Mouse (Mus musculus) gastrocnemius, adult 18-20 months (tissue): ENCODE measurements around the gene Lpgat1. TPM values are rescaled to one million over a fixed set of nuclear protein-coding genes. Genes with fewer than 3 reads are reported as not detected.

ENCODE experiments used
- DNase-seq: peaks from one replicate; pipeline ENCODE4 v3.0.0; 2021; ENCODE audit warnings: low spot score
- long read RNA-seq, 2 experiments: library from polyadenylated mRNA; stranded (forward); transcript quantifications; one replicate each; pipeline ENCODE4 v2.0.0; 2021
- total RNA-seq, 2 experiments: library from RNA; stranded (reverse); gene quantifications; 2 replicates each; pipeline ENCODE4 v1.2.3; 2021

Lpgat1 gene
- total RNA-seq, result 10 to 100 TPM; 22.0 to 33.1 TPM
- long read RNA-seq, experiment 1, partial matches to known transcripts, result 0 of 6 reads
- long read RNA-seq, experiment 1, other reads (novel, unspliced or antisense), result 4 of 6 reads
- long read RNA-seq, experiment 2, full-length matches to known transcripts, result 1 of 9 reads
- long read RNA-seq, experiment 2, partial matches to known transcripts, result 0 of 9 reads
- long read RNA-seq, experiment 2, other reads (novel, unspliced or antisense), result 8 of 9 reads

DNA sequence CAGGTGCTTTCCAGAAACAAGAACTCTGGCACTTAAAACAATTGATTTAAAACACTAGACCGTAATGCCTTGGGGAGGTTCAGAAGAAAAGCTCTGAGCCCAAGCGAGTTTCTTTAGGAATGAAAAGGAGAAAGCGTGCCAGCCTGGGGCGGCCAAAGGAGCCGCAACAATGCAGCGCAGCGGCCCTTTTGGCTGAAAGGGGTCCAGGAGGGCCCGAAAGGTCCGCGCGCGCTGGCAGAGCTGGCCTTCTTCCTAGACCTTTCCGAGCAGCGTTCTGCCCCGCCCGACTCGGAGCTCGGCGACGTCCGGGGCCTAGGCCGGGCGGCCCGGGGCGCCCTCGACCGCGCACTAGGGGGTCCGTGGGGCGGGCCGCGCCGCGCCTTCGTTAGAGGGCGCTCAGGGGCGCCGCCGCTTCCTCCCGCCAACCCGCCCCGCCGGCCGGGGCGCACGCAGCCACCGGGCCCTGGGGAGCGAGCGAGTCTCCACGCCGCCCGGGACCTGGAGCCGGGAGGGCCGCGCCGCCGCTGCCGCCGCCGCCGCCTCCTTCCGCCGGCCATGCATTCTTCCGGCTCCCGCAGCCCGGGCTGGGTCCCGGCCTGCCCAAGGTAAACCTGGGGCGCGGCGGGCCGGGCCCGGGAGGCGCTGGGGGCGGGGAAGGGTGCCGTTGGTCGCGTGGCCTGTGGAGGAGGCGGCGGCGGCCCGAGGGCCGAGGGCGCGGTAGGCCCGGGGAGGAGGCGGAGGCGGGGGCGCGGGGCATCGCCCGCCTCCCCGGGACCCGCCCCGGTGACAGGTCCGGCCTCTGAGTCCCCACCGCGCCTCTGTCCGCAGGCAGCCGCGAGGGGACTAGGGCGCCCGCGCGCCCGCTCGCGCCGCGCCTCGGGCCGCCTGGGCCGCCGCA is at the start of gene Lpgat1:
TSS of gene Lpgat1 (plus strand) at position 234 of the 898 bp plus-strand sequence.
- DNase-seq, result peak; percentile 79

GRCm38 (mm10) chr1:191668030-191668429 is 49.6 kb upstream of the Lpgat1 start:
- DNase-seq, result no peak

DNA sequence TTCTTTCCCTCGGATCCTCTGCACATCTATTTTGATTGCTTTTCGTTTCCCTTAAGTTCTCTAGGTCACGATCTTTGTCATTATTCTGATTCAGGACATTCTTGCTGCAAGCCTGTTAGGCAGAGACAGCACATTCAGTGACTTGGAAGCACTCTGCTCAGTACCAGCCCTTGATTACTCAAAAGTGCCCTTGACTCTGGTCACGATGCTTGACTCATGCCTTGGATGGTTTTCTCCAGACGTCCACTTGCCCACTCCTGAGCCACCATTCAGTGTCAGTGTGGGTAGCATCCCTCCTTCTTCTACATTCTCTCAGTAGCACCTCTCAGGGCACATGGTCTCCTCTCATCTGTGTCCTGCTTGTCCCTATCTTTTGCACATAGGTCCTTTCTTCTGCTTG is 43.6 kb upstream of the Lpgat1 start:
- DNase-seq, result no peak

GRCm38 (mm10) chr1:191681633-191682032 is 36.0 kb upstream of the Lpgat1 start:
- DNase-seq, result no peak

- DNase-seq, result no peak
These were observed 30.1 kb upstream of the Lpgat1 start for GRCm38 (mm10) chr1:191687531-191687930.

GRCm38 (mm10) chr1:191693231-191693630 is 24.4 kb upstream of the Lpgat1 start:
- no peak for DNase-seq

DNA sequence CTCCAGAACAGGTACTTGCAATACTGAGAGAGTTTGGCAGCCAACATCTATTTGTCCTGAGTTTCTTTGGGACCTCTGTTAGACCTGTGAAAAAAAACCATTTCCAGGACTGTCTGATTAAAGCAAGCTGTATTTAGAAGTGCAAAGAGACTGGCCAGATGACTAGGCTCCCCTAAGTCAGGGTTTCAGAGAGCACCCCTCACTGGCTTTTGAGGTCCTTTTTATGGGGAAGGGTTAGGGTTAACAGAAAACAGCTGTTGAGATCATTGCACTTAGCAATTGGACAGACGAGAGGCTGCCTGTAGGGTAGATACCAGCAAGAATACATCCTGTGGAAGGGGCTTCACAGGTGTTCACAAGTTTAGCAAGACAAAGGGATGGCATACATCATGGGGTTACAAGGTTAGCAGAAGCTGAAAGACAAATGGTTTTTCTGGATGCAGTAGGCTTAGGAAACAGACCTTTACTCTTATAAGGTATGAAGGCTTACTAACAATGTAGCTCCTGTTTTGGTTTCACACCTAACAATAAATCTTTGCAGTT is 19.3 kb upstream of the Lpgat1 start:
- no peak for DNase-seq

- DNase-seq, result no peak
These were observed 13.1 kb upstream of the Lpgat1 start for GRCm38 (mm10) chr1:191704535-191704934.

- no peak for DNase-seq
These were observed 11.0 kb upstream of the Lpgat1 start for GRCm38 (mm10) chr1:191706541-191707078.

GRCm38 (mm10) chr1:191709811-191710210 is 7.8 kb upstream of the Lpgat1 start:
- no peak for DNase-seq

GRCm38 (mm10) chr1:191712224-191712838 is 5.3 kb upstream of the Lpgat1 start:
- DNase-seq, result no peak

- DNase-seq, result no peak
These were observed 3.8 kb upstream of the Lpgat1 start for GRCm38 (mm10) chr1:191713813-191714212.

GRCm38 (mm10) chr1:191715150-191715549 is 2.5 kb upstream of the Lpgat1 start:
- no peak for DNase-seq

- no peak for DNase-seq
These were observed 493 bp upstream of the Lpgat1 start for GRCm38 (mm10) chr1:191717141-191717540.

DNA sequence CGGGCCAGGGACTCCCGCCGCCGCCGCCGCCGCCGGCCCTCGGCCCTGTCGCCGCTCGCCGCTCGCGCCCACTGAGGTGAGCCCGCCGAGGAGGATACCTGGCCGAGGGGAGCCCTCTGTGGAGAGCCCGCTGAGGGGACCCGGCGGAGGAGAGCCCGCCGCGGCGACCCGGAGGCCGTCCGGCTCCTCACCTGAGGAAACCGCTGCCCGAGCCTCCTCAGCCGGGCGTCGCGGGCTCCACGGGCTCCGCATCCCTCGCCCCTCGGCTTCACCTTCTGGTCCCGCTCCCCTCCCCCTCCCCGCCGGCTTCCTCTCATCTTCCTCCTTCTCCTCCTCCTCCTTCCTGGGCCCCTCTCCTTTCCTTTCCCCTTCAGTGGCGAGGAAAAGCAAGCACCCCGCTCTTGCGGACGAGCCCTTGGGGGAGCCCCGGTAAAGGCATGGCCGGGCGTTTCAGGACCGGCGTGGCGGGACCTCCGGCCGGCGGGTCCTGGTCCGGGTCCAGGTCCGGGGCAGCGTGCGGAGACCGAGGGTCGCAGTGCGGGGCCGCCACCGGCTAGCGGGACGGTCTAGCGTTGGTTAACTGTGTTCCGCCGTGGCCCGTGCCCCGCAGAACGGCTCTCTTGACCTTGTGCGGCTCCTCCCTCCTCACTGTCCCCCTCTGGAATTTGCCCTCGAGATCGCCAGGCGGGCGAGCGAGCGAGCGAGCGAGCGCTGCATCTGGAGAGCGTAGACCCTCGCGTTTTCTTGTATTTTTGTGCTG is 1.1 kb downstream of the Lpgat1 start:
- DNase-seq, result no peak

DNA sequence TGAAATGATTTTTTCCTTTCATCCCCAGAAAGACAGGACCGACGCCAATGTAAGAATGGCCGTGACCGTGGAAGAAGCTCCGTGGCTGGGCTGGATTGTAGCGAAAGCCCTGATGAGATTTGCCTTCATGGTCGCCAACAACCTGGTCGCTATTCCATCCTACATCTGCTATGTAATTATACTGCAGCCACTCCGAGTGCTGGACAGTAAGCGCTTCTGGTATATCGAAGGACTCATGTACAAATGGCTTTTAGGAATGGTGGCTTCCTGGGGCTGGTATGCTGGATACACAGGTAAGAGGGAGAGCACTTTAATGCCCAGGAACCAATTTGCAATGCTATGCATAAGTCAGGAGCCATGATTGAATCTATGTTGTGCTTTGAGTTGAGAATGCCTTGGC is 1.7 kb downstream of the Lpgat1 start:
- no peak for DNase-seq

DNA sequence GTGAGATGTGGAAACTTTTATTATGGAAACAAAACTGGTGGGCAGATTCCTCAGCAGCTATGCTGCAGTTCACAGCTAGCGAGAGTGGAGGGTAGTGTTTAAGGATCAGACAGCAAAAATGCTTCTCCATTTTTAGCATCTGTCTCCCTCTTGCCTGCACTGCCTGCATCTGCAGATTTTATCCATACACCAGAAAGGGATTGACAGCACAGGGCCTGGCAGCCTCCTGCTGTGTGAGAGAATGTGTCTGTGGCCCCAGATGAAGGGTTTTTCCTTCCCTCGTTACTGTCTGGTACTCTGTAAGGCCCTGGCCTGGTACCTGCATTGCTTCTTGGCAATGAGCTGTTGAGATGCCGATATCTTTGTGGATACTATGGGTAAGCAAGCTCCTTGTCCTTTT is 2.8 kb downstream of the Lpgat1 start:
- no peak for DNase-seq

- DNase-seq, result no peak
These were observed 5.1 kb downstream of the Lpgat1 start for GRCm38 (mm10) chr1:191722706-191723105.

DNA sequence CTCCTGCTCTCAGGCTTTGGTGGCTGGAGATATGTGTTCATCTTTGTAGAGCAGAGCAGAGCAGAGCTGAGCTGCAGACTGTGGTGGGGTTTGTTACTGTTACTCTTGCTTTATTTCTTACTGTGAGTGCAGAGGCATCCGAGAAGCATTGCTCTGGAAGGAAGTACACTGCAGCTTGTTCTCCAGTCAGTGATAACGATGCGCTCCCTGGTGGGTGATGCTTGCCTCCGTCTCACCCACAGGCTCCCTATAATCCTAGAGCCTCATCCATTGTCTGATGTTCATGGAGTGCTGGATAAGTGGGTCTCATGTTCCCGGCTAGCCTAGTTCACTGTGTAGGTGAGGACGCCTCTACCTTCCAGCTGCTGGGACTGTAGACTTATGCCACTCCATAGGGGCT is 6.0 kb downstream of the Lpgat1 start:
- no peak for DNase-seq

DNA sequence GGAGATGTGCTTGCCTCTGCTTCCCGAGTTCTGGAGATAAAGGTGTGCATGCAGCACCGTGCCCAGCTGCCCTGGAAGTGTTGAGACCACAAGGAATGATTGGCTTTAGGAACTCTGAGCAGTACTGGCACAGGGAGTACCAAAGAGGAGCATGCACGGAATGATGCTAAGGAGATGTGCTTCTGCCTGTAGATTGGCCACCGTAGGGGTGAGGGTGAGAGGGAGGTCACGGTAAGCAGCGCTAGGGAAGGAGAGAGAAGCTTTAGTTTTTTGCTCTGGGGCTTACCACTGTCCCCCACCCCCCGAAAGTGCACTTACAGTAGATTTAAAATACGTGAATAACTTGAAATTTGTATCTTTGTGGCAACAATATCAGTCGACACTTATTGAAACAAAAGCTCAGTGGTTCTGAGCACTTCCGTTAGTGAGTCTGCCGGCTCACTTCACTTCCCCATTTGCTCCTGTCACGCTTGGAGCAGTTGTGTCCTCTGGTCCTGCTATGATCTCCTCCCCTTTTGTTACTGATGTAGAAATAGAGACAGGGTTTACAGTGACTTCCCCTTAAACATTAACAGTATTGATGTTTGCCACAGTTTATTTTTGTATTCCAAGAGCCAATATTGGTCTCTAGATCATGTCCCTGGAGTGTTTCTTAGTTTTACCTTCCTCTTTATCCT is 6.9 kb downstream of the Lpgat1 start:
- no peak for DNase-seq

DNA sequence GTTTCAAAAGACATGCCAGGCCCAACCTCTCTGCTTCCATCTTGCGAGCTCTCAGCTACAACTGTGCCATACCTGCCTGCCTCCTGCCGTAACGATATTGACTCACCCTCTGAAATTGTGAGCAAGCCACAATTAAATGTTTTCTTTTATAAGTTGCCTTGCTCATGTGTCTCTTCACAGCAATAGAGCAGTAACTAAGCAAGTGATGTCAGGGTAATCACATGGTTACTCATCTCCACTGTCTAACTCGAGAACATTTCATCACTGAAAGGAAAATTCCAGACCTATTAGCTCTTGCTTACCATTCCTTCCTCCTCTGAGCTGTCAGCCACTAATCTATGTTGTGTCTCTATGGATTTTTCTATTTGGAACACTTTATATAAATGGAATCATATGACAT is 15.0 kb downstream of the Lpgat1 start:
- no peak for DNase-seq
